Mouse (Mus musculus) liver, embryonic 14.5 days (tissue): ENCODE results near the gene Acp2.

ENCODE experiments used
- CTCF ChIP-seq: IDR thresholded peaks from 2 replicates; pipeline ENCODE4 v1.5.1; 2016; ENCODE audit warnings: antibody characterized with exemption, low read depth, control low read depth
- EP300 ChIP-seq: IDR thresholded peaks from 2 replicates; pipeline ENCODE4 v1.6.1; 2016; ENCODE audit warnings: antibody characterized with exemption, low read depth

GRCm38 (mm10) chr2:91187431-91187830, 15.3 kb upstream of the Acp2 start:
- TF ChIP-seq CTCF (no peak), EP300 (no peak)
